Mouse (Mus musculus) hindbrain, embryonic 13.5 days (tissue): ENCODE measurements around the gene March4. TPM values are rescaled to one million over a fixed set of nuclear protein-coding genes. Genes with fewer than 3 reads are reported as not detected.

ENCODE experiments used
- ATAC-seq: fragments of 200-750 bp; cut with Nextera tagmentation; 2 replicates; pipeline ENCODE4 v1.8.0; 2017; ENCODE audit warnings: moderate TSS enrichment; ENCODE audit not compliant: low FRiP score
- H3K27ac ChIP-seq: fragments of 300-500 bp; sonication (generic); 2 replicates; pipeline ENCODE4 v1.5.1; 2015; ENCODE audit warnings: inconsistent platforms, mild to moderate bottlenecking, moderate library complexity
- H3K27me3 ChIP-seq: fragments of 300-500 bp; sonication (generic); 2 replicates; pipeline ENCODE4 v1.6.1; 2015; ENCODE audit warnings: mild to moderate bottlenecking, inconsistent platforms
- H3K36me3 ChIP-seq: fragments of 300-500 bp; sonication (generic); 2 replicates; pipeline ENCODE4 v1.6.1; 2015; ENCODE audit warnings: mild to moderate bottlenecking, inconsistent platforms
- H3K4me1 ChIP-seq: fragments of 300-500 bp; sonication (generic); replicated peaks from 2 replicates; pipeline ENCODE4 v1.6.1; 2015; ENCODE audit warnings: inconsistent platforms
- H3K4me2 ChIP-seq: fragments of 300-500 bp; sonication (generic); 2 replicates; pipeline ENCODE4 v1.6.1; 2015; ENCODE audit warnings: inconsistent platforms, mild to moderate bottlenecking, moderate library complexity
- H3K4me3 ChIP-seq: fragments of 300-500 bp; sonication (generic); 2 replicates; pipeline ENCODE4 v1.5.1; 2015; ENCODE audit warnings: mild to moderate bottlenecking, inconsistent platforms
- H3K9ac ChIP-seq: fragments of 300-500 bp; sonication (generic); 2 replicates; pipeline ENCODE4 v1.6.1; 2015; ENCODE audit warnings: mild to moderate bottlenecking, inconsistent platforms
- H3K9me3 ChIP-seq: fragments of 300-500 bp; sonication (generic); 2 replicates; pipeline ENCODE4 v1.6.1; 2016; ENCODE audit warnings: inconsistent platforms
- WGBS: fragments of 180-500 bp; shearing (Covaris S2); methylation state at CpG from one replicate; pipeline ENCODE4 v1.1.7; 2015; 5-methylcytosine and 5-hydroxymethylcytosine counted together
- polyA plus RNA-seq: library from polyadenylated mRNA; unstranded; fragments of >200 nt; fragmentation: Nextera tagmentation; extraction: Ambion mirVana; gene quantifications from 2 replicates; pipeline ENCODE4 v1.2.1, GENCODE M21; 2015

The March4 gene
- polyA plus RNA-seq, 1 experiment from 2014 or later = 6.5 TPM

- peak; percentile 77 for ATAC-seq
Observed at GRCm38 (mm10) chr1:72406505-72407079, 130.1 kb downstream of the March4 start.

GRCm38 (mm10) chr1:72401331-72402069 is 135.2 kb downstream of the March4 start:
- H3K4me1 ChIP-seq = peaks cover 15% of the 10 kb centered on the region
- H3K9me3 ChIP-seq = no peaks in the 10 kb centered on the region
- no peak overlapping the region for H3K4me2 ChIP-seq
- no peak overlapping the region for H3K4me3 ChIP-seq
- no peak overlapping the region for H3K9ac ChIP-seq
- peaks cover 2% of the 10 kb centered on the region; the same call in 1 of the 2 replicates for H3K36me3 ChIP-seq
- ATAC-seq = no peak
- 67% methylated on average over 8 of the region's 8 CpGs for WGBS
- H3K27me3 ChIP-seq = no peaks in the 10 kb centered on the region
- H3K27ac ChIP-seq = 0 out of 2 replicates have a peak overlapping the region, but pooled peaks have one; percentile 44

More at GRCm38 (mm10) chr1:72406505-72407079, 130.1 kb downstream of the March4 start:
- H3K4me1 ChIP-seq = peaks cover 13% of the 10 kb centered on the region
- no peaks in the 10 kb centered on the region for H3K36me3 ChIP-seq
- H3K27me3 ChIP-seq = no peaks in the 10 kb centered on the region
- no peaks in the 10 kb centered on the region for H3K9me3 ChIP-seq
- peak overlapping the region; percentile 71 for H3K27ac ChIP-seq
- H3K4me3 ChIP-seq = no peak overlapping the region
- H3K9ac ChIP-seq = no peak overlapping the region
- no peak overlapping the region for H3K4me2 ChIP-seq
- WGBS = 46% methylated on average over 14 of the region's 14 CpGs

GRCm38 (mm10) chr1:72400616-72401015 is 136.1 kb downstream of the March4 start:
- peak overlapping the region; percentile 44; the same call in 1 of the 2 replicates for H3K27ac ChIP-seq
- no peak for ATAC-seq
- 87% methylated on average over 9 of the region's 9 CpGs for WGBS

GRCm38 (mm10) chr1:72399720-72400401 is 136.9 kb downstream of the March4 start:
- H3K4me2 ChIP-seq = no peak overlapping the region
- no peaks in the 10 kb centered on the region for H3K27me3 ChIP-seq
- H3K9ac ChIP-seq = no peak overlapping the region
- H3K4me3 ChIP-seq = no peak overlapping the region
- peaks cover 11% of the 10 kb centered on the region for H3K4me1 ChIP-seq
- ATAC-seq = no peak
- no peak overlapping the region for H3K27ac ChIP-seq
- H3K9me3 ChIP-seq = no peaks in the 10 kb centered on the region
- peaks cover 17% of the 10 kb centered on the region for H3K36me3 ChIP-seq
- 87% methylated on average over 8 of the region's 8 CpGs for WGBS

More at GRCm38 (mm10) chr1:72400616-72401015, 136.1 kb downstream of the March4 start:
- Histone ChIP-seq H3K36me3 (peaks cover 10% of the 10 kb centered on the region), H3K4me3 (no peak overlapping the region), H3K4me2 (no peak overlapping the region), H3K4me1 (peaks cover 11% of the 10 kb centered on the region), H3K27me3 (no peaks in the 10 kb centered on the region), H3K9me3 (no peaks in the 10 kb centered on the region), H3K9ac (no peak overlapping the region)

- Histone ChIP-seq H3K4me3 (no peak overlapping the region), H3K4me1 (peaks cover 8% of the 10 kb centered on the region; the same call in 1 of the 2 replicates), H3K9me3 (no peaks in the 10 kb centered on the region), H3K4me2 (no peak overlapping the region), H3K27me3 (no peaks in the 10 kb centered on the region), H3K27ac (peak overlapping the region; percentile 48; the same call in 1 of the 2 replicates), H3K9ac (no peak overlapping the region), H3K36me3 (peaks cover 17% of the 10 kb centered on the region)
- no peak for ATAC-seq
- 62% methylated on average over 4 of the region's 4 CpGs for WGBS
Observed at GRCm38 (mm10) chr1:72390420-72390819, 146.3 kb downstream of the March4 start.

- Histone ChIP-seq H3K4me3 (no peak overlapping the region), H3K4me2 (no peak overlapping the region), H3K4me1 (no peaks in the 10 kb centered on the region), H3K27me3 (no peaks in the 10 kb centered on the region), H3K36me3 (peaks cover 14% of the 10 kb centered on the region), H3K9ac (no peak overlapping the region), H3K9me3 (no peaks in the 10 kb centered on the region), H3K27ac (no peak overlapping the region)
- no peak for ATAC-seq
- WGBS = 81% methylated on average over 5 of the region's 5 CpGs
Observed at GRCm38 (mm10) chr1:72383651-72384050, 153.1 kb downstream of the March4 start.

- no peak overlapping the region for H3K27ac ChIP-seq
- no peak overlapping the region for H3K4me2 ChIP-seq
- H3K27me3 ChIP-seq = no peaks in the 10 kb centered on the region
- H3K4me3 ChIP-seq = no peak overlapping the region
- no peak overlapping the region for H3K9ac ChIP-seq
- peaks cover 13% of the 10 kb centered on the region for H3K36me3 ChIP-seq
- ATAC-seq = no peak
- H3K4me1 ChIP-seq = no peaks in the 10 kb centered on the region
- no peaks in the 10 kb centered on the region for H3K9me3 ChIP-seq
- WGBS = 89% methylated on average over 7 of the region's 7 CpGs
Observed at GRCm38 (mm10) chr1:72383056-72383455, 153.7 kb downstream of the March4 start.

- no peak overlapping the region for H3K4me3 ChIP-seq
- H3K4me2 ChIP-seq = no peak overlapping the region
- H3K9ac ChIP-seq = no peak overlapping the region
- H3K27me3 ChIP-seq = no peaks in the 10 kb centered on the region
- no peak overlapping the region for H3K27ac ChIP-seq
- no peak for ATAC-seq
- no peaks in the 10 kb centered on the region for H3K9me3 ChIP-seq
- H3K4me1 ChIP-seq = no peaks in the 10 kb centered on the region
- 100% methylated on average over 3 of the region's 3 CpGs for WGBS
- peaks cover 8% of the 10 kb centered on the region for H3K36me3 ChIP-seq
Observed at GRCm38 (mm10) chr1:72380544-72380943, 156.2 kb downstream of the March4 start.

GRCm38 (mm10) chr1:72379752-72380353 is 156.9 kb downstream of the March4 start:
- Histone ChIP-seq H3K27me3 (no peaks in the 10 kb centered on the region), H3K27ac (peak overlapping the region; percentile 46), H3K4me1 (no peaks in the 10 kb centered on the region), H3K4me3 (no peak overlapping the region), H3K9me3 (no peaks in the 10 kb centered on the region), H3K4me2 (no peak overlapping the region), H3K36me3 (peaks cover 5% of the 10 kb centered on the region), H3K9ac (no peak overlapping the region)
- 72% methylated on average over 11 of the region's 11 CpGs for WGBS
- ATAC-seq = no peak

- H3K4me3 ChIP-seq = no peak overlapping the region
- no peaks in the 10 kb centered on the region for H3K27me3 ChIP-seq
- H3K4me1 ChIP-seq = no peaks in the 10 kb centered on the region
- H3K9ac ChIP-seq = no peak overlapping the region
- peaks cover 5% of the 10 kb centered on the region for H3K36me3 ChIP-seq
- H3K9me3 ChIP-seq = no peaks in the 10 kb centered on the region
- WGBS = 91% methylated on average over 4 of the region's 4 CpGs
- H3K4me2 ChIP-seq = no peak overlapping the region
- no peak overlapping the region for H3K27ac ChIP-seq
- no peak for ATAC-seq
Observed at GRCm38 (mm10) chr1:72378151-72378550, 158.6 kb downstream of the March4 start.
